Mouse (Mus musculus): ENCODE measurements around the gene Bcl2l13. TPM values are rescaled to one million over a fixed set of nuclear protein-coding genes. Genes with fewer than 3 reads are reported as not detected.

The Bcl2l13 gene
- total RNA-seq, 2 experiments from 2014 or later, result 44.0 to 51.4 TPM

DNA sequence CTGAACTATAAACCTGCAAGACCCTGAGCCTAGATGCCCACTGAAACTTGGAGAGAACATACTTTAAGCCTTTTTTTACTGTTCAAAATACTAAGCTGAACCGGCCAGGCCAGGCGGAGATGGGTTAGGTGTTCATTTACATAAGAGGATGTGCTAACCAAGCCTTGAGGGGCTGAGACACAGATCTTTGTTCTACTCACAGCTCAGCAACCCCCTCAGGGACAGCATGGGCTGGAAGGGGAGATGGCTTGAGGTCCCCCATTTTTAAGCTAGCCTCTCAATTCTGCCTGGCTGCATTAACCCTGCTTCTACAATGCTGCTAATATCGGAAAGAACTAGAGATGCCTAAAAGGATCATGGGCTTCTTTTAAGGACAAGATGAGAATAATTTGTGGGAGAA is 103.8 kb downstream of the Bcl2l13 start:
- DNase-seq (ENCODE audit: extremely low spot score in 1 of 2, low spot score in 2 of 2), result no peak
- Histone ChIP-seq H3K27ac (no peak overlapping the region), H3K4me3 (no peak overlapping the region)
- intact Hi-C loops (cut with DNase I), result no loop called here
- no peak for TF ChIP-seq CTCF (IDR thresholded peaks at IDR 0.05)

DNA sequence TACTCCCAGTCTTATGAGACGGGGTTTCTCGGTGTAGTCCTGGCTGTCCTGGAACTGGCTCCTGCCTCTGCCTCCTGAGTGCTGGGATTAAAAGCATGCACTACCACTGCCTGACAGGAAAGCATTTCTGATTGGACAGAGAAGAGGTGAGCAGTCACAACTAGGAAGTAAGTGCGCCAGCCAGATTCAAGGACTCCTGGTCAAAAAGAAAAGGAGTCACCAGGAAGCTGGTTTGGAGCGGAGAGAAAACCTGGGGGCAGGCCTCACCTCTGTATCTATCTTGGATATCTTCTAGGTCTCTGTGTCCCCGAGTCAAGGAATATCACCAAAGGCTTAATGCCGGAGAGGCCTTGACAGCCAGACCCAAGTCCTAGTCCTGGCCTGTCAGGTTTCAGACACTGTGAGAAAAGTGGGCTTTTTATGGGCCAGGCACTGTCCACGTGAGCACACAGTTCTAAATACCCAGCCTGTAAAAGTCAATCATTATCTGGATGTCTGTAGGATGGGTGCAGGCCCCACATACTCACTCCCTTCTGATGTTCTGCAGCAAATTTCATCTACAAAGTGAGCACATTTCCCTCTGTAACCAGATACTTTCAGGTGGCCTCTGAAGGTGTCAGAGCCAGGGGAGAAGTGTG is 104.6 kb downstream of the Bcl2l13 start:
- H3K4me3 ChIP-seq, result no peak overlapping the region
- TF ChIP-seq CTCF (IDR thresholded peaks at IDR 0.05), result no peak
- intact Hi-C loops (cut with DNase I), result no loop called here
- no peak overlapping the region for H3K27ac ChIP-seq
- no peak for DNase-seq (ENCODE audit: extremely low spot score in 1 of 2, low spot score in 2 of 2)

DNA sequence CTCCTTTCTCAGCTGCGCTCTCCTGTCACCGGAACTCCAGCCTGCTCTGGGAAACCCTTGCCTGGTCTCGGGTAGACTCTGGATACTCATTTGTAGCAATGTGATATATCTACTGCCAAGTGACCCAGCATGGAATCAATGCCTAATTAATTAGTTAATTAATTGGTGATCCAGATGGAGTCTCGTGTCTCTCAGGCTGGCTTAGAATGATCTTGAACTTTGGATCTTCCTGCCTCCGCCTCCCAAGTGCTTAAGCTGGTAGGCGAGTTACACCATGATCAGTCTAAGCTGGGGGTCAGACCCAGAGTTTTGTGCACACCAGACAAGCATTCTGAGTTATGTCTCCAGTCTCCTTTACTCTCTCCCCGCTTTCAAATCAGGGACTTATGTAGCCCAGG is 105.1 kb downstream of the Bcl2l13 start:
- no peak for DNase-seq (ENCODE audit: extremely low spot score in 1 of 2, low spot score in 2 of 2)
- Histone ChIP-seq H3K4me3 (no peak overlapping the region), H3K27ac (peak overlapping the region; percentile 28)
- intact Hi-C loops (cut with DNase I), result no loop called here
- no peak for TF ChIP-seq CTCF (IDR thresholded peaks at IDR 0.05)

DNA sequence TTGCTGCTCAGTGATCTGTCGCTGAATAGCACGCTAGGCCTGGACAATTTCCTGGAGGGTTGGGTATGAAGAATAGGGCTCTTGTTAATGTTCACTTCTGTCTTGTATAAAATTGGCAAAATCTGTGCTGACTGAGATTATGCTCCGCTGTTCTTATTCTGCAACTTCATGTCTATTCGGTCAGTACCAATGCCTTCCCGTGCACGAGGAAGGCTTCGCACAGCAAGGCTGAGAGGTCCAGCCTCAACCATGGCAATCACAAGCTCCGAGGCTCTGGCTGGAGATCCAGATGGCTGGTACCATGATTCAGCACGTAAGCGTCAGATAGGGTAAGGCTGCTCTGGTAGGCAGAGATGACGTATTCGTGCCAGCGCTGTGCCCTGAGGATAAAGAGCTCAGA is 105.6 kb downstream of the Bcl2l13 start:
- intact Hi-C loops (cut with DNase I), result no loop called here
- TF ChIP-seq CTCF (IDR thresholded peaks at IDR 0.05), result no peak
- H3K27ac ChIP-seq, result peak overlapping the region; percentile 28
- DNase-seq (ENCODE audit: extremely low spot score in 1 of 2, low spot score in 2 of 2), result no peak
- no peak overlapping the region for H3K4me3 ChIP-seq

Small RNA genes within 50 kb of the gene (microRNA-seq; reads per million reads assigned to microRNA genes)
- 0 reads per million in 2 experiments for gene Gm25193

Other genes starting within 250 kb of the Bcl2l13 start
- gene Cecr2, start 169.8 kb upstream of the Bcl2l13 start, total RNA-seq (2021), result 1 to 10 TPM; 3.1 to 4.1 TPM
- gene Slc25a18, start 62.6 kb upstream of the Bcl2l13 start, total RNA-seq (2021), result 10 to 100 TPM; 65.3 to 75.6 TPM
- 100 to 1,000 TPM; 519 to 532 TPM for gene Atp6v1e1, start 13.4 kb upstream of the Bcl2l13 start, total RNA-seq (2021)
- 1 to 10 TPM; 9.0 to 9.8 TPM for gene Bid, start 80.6 kb downstream of the Bcl2l13 start, total RNA-seq (2021)